Mouse (Mus musculus) ES-Bruce4 (cell line): ENCODE measurements around the gene Zcchc24. TPM values are rescaled to one million over a fixed set of nuclear protein-coding genes. Genes with fewer than 3 reads are reported as not detected.

Experiments used
- H3K27ac ChIP-seq: 2 replicates; pipeline ENCODE4 v1.5.1; 2012; ENCODE audit warnings: low read length, inconsistent platforms; ENCODE audit not compliant: insufficient read depth
- H3K27me3 ChIP-seq: 2 replicates; pipeline ENCODE4 v1.6.1; 2012; ENCODE audit warnings: mild to moderate bottlenecking, low read length, inconsistent platforms; ENCODE audit not compliant: control insufficient read depth, poor library complexity, insufficient read depth, severe bottlenecking
- H3K36me3 ChIP-seq: 2 replicates; pipeline ENCODE4 v1.6.1; 2012; ENCODE audit warnings: inconsistent platforms, mild to moderate bottlenecking, low read length, moderate library complexity; ENCODE audit not compliant: control insufficient read depth, poor library complexity, insufficient read depth, severe bottlenecking
- H3K4me1 ChIP-seq: one replicate; pipeline ENCODE4 v1.8.1; 2011; ENCODE audit warnings: low read length; ENCODE audit not compliant: control insufficient read depth, insufficient read depth
- H3K4me3 ChIP-seq: 2 replicates; pipeline ENCODE4 v1.5.1; 2011; ENCODE audit warnings: low read depth, mild to moderate bottlenecking, low read length
- H3K9ac ChIP-seq: 2 replicates; pipeline ENCODE4 v1.6.1; 2012; ENCODE audit warnings: low read depth, mild to moderate bottlenecking, inconsistent platforms; ENCODE audit not compliant: poor library complexity, severe bottlenecking
- H3K9me3 ChIP-seq: replicated peaks from 2 replicates; pipeline ENCODE4 v1.6.1; 2012; ENCODE audit warnings: mild to moderate bottlenecking, low read length, inconsistent platforms; ENCODE audit not compliant: control insufficient read depth, poor library complexity, insufficient read depth, severe bottlenecking
- CTCF ChIP-seq: IDR thresholded peaks from one replicate; pipeline ENCODE4 v1.8.1; 2011; ENCODE audit warnings: low read depth, low read length
- EP300 ChIP-seq: IDR thresholded peaks from 2 replicates; pipeline ENCODE4 v1.6.1; 2011; ENCODE audit warnings: low read depth, low read length; ENCODE audit not compliant: insufficient read depth
- POLR2A ChIP-seq: IDR thresholded peaks from one replicate; pipeline ENCODE4 v1.8.1; 2011; ENCODE audit warnings: low read length; ENCODE audit not compliant: insufficient read depth
- polyA plus RNA-seq: library from polyadenylated mRNA; stranded (reverse); fragments of >200 nt; gene quantifications from 2 replicates; pipeline ENCODE4 v1.2.4, GENCODE M21; 2011; ENCODE audit warnings: low read depth; ENCODE audit not compliant: missing spikeins, insufficient read depth, insufficient read length

The Zcchc24 gene
- polyA plus RNA-seq, 1 experiment = 9.0 TPM

DNA sequence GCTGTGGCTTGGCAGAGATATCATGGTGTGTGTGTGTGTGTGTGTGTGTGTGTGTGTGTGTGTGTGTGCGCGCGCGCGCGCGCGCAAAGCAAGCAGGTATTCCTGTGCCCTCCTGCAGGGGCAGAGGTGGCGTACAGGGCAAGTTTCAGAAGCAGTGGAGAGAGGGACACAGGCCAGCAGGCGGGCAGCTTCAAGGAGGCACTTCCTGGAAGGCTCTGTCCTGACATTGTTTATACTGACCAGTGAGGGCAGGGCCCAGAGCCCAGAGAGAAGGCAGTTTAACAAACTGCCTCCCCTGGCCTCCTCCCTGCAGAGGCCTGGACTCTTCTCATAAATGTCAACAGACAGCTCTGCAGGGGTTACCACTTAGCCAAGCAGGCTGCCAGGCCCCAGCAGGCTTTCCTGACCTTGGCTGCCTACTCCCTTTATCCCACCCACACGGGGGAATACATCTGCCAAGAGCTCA lies 43.8 kb downstream of the Zcchc24 start:
- Histone ChIP-seq H3K4me1 (no peaks in the 10 kb centered on the region), H3K9ac (no peak overlapping the region), H3K27me3 (no peaks in the 10 kb centered on the region), H3K9me3 (no peaks in the 10 kb centered on the region), H3K4me3 (no peak overlapping the region), H3K27ac (no peak overlapping the region), H3K36me3 (no peaks in the 10 kb centered on the region)
- TF ChIP-seq EP300 (no peak), POLR2A (no peak), CTCF (no peak)

- Histone ChIP-seq H3K4me1 (peaks cover 3% of the 10 kb centered on the region), H3K9ac (no peak overlapping the region), H3K36me3 (no peaks in the 10 kb centered on the region), H3K27me3 (no peaks in the 10 kb centered on the region), H3K27ac (no peak overlapping the region), H3K4me3 (no peak overlapping the region), H3K9me3 (no peaks in the 10 kb centered on the region)
- TF ChIP-seq CTCF (no peak), EP300 (no peak), POLR2A (no peak)
These were observed 47.7 kb downstream of the Zcchc24 start for GRCm38 (mm10) chr14:25720962-25721707.

DNA sequence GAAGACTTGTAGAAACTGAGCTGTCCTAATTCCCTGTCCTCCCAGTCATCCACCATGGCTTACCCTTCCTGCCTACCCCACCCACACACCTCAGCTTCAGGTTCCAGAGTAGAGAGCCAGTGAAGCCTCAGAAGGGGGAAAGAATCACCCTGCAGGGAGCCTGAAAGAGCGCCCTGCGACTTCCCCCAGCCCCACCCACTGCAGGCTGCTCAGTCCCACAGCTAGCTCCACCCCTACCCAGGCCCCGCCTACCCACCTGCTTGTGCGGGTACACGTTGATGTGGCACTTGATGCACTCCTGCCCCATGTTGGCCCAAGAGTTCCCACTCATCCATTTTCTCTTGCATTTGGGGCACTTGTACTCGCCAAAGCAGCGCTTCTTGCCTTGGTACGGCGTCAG lies 49.5 kb downstream of the Zcchc24 start:
- Histone ChIP-seq H3K27me3 (no peaks in the 10 kb centered on the region), H3K27ac (no peak overlapping the region), H3K36me3 (no peaks in the 10 kb centered on the region), H3K4me3 (peak overlapping the region; percentile 3; the same call in 1 of the 2 replicates), H3K9ac (no peak overlapping the region), H3K4me1 (peaks cover 3% of the 10 kb centered on the region), H3K9me3 (no peaks in the 10 kb centered on the region)
- TF ChIP-seq CTCF = no peak
- TF ChIP-seq EP300 = 0 out of 2 replicates have a peak, but pooled peaks have one; percentile 29

DNA sequence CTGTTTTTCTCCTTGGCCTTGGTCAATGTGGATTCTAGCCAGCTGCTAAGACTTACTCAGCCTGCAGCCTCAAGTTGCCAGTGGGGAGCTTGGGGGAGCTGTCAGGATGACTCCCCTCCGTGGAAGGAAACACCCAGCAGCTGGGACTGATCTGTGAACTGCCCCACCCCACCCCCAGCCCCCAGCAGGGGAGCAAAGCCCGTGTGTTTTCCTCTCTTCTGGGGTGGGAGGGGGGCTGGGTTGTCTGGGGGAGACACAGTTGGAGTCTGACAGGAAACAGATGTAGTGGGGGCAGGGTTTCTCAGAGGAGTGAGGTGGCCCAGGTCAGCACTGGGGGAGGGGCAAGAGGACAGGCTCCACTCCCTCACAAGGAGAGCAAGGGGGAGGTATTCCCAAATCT lies 50.4 kb downstream of the Zcchc24 start:
- H3K4me3 ChIP-seq = no peak overlapping the region
- no peaks in the 10 kb centered on the region for H3K9me3 ChIP-seq
- no peak overlapping the region for H3K27ac ChIP-seq
- H3K9ac ChIP-seq = no peak overlapping the region
- TF ChIP-seq EP300 (0 out of 2 replicates have a peak, but pooled peaks have one; percentile 69), CTCF (no peak)
- H3K36me3 ChIP-seq = no peaks in the 10 kb centered on the region
- peaks cover 3% of the 10 kb centered on the region for H3K4me1 ChIP-seq
- H3K27me3 ChIP-seq = no peaks in the 10 kb centered on the region

- Histone ChIP-seq H3K9ac (no peak overlapping the region), H3K4me1 (peaks cover 3% of the 10 kb centered on the region), H3K9me3 (no peaks in the 10 kb centered on the region), H3K27ac (no peak overlapping the region), H3K27me3 (no peaks in the 10 kb centered on the region), H3K36me3 (no peaks in the 10 kb centered on the region), H3K4me3 (no peak overlapping the region)
- no peak for TF ChIP-seq EP300
- TF ChIP-seq POLR2A = no peak
- no peak for TF ChIP-seq CTCF
These were observed 51.1 kb downstream of the Zcchc24 start for GRCm38 (mm10) chr14:25717718-25718117.

DNA sequence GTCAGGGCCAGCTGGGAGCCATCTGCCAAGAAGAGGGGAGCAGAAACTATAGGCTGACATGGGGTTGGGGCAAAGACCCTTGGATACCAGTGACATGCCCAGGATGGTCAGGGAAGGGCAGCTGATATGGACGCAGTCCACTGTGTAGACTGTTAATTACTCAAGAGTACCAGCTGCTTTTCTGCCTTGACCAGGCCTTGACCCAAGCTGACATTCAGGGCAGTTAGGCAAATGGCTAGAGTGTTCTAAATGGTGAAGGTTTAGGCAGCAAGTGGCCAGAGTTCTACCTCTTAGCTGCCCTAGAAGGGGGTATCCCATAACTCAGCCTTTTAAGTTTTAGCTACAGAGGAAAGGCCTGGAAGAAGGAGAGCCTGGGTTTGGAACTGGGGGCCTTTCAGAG lies 52.3 kb downstream of the Zcchc24 start:
- Histone ChIP-seq H3K36me3 (no peaks in the 10 kb centered on the region), H3K27ac (no peak overlapping the region), H3K27me3 (no peaks in the 10 kb centered on the region), H3K4me3 (no peak overlapping the region), H3K9me3 (no peaks in the 10 kb centered on the region), H3K4me1 (peaks cover 3% of the 10 kb centered on the region), H3K9ac (no peak overlapping the region)
- no peak for TF ChIP-seq EP300
- no peak for TF ChIP-seq CTCF
- no peak for TF ChIP-seq POLR2A
